Mouse (Mus musculus) E14TG2a.4 (cell line): ENCODE data around the gene Pms1.
"Not testable (repeated sequence)": the region's sequence is repeated elsewhere in the genome, so short reads cannot be mapped to it uniquely, and the experiment has no call there.

Experiments used
- CTCF ChIP-seq: conservative IDR thresholded peaks from 2 replicates; pipeline ENCODE4 v1.5.1; 2014; ENCODE audit warnings: low read length
- NANOG ChIP-seq: IDR thresholded peaks from 2 replicates; pipeline ENCODE4 v1.6.1; 2014; ENCODE audit warnings: borderline replicate concordance, low read length, mixed read lengths

GRCm38 (mm10) chr1:53264958-53265612 lies 31.7 kb downstream of the Pms1 start:
- not testable (repeated sequence) for TF ChIP-seq CTCF, NANOG
